Mouse (Mus musculus) limb, embryonic 13.5 days (tissue): ENCODE results near the gene Cdkl1. TPM values are rescaled to one million over a fixed set of nuclear protein-coding genes. Genes with fewer than 3 reads are reported as not detected.

Experiments used
- ATAC-seq: fragments of 200-750 bp; cut with Nextera tagmentation; 2 replicates; pipeline ENCODE4 v1.8.0; 2017; ENCODE audit warnings: low read depth, moderate number of reproducible peaks, moderate TSS enrichment; ENCODE audit not compliant: low FRiP score
- H3K27ac ChIP-seq: fragments of 300-500 bp; sonication (generic); 2 replicates; pipeline ENCODE4 v1.5.1; 2015; ENCODE audit warnings: inconsistent platforms, mild to moderate bottlenecking, moderate library complexity
- H3K27me3 ChIP-seq: fragments of 300-500 bp; sonication (generic); 2 replicates; pipeline ENCODE4 v1.6.1; 2015; ENCODE audit warnings: mild to moderate bottlenecking, inconsistent platforms
- H3K36me3 ChIP-seq: fragments of 300-500 bp; sonication (generic); 2 replicates; pipeline ENCODE4 v1.6.1; 2015; ENCODE audit warnings: inconsistent platforms, mild to moderate bottlenecking, moderate library complexity
- H3K4me1 ChIP-seq: fragments of 300-500 bp; sonication (generic); 2 replicates; pipeline ENCODE4 v1.6.1; 2015; ENCODE audit warnings: inconsistent platforms
- H3K4me2 ChIP-seq: fragments of 300-500 bp; sonication (generic); replicated peaks from 2 replicates; pipeline ENCODE4 v1.6.1; 2015; ENCODE audit warnings: inconsistent platforms, mild to moderate bottlenecking, moderate library complexity
- H3K4me3 ChIP-seq: fragments of 300-500 bp; sonication (generic); 2 replicates; pipeline ENCODE4 v1.5.1; 2015; ENCODE audit warnings: moderate library complexity, mild to moderate bottlenecking, inconsistent platforms
- H3K9ac ChIP-seq: fragments of 300-500 bp; sonication (generic); 2 replicates; pipeline ENCODE4 v1.6.1; 2015; ENCODE audit warnings: mild to moderate bottlenecking, inconsistent platforms
- H3K9me3 ChIP-seq: fragments of 300-500 bp; sonication (generic); 2 replicates; pipeline ENCODE4 v1.6.1; 2016; ENCODE audit warnings: inconsistent platforms
- WGBS: fragments of 180-500 bp; shearing (Covaris S2); methylation state at CpG from one replicate; pipeline ENCODE4 v1.1.7; 2015; 5-methylcytosine and 5-hydroxymethylcytosine counted together
- microRNA counts: library from miRNA; unstranded; fragments of <30 nt; microRNA quantifications from one replicate; lab custom pipeline; 2016
- microRNA-seq: library from miRNA; unstranded; fragments of <30 nt; microRNA quantifications from one replicate; pipeline ENCODE4, GENCODE M21; 2016
- polyA plus RNA-seq: library from polyadenylated mRNA; unstranded; fragments of >200 nt; fragmentation: Nextera tagmentation; extraction: Ambion mirVana; gene quantifications from 2 replicates; pipeline ENCODE4 v1.2.1, GENCODE M21; 2015

Cdkl1 gene
- polyA plus RNA-seq, 1 experiment from 2014 or later = 1.2 TPM

GRCm38 (mm10) chr12:69729246-69729645, 61.8 kb downstream of the Cdkl1 start:
- H3K4me3 ChIP-seq = no peak overlapping the region
- H3K4me2 ChIP-seq = no peak overlapping the region
- no peaks in the 10 kb centered on the region for H3K36me3 ChIP-seq
- H3K9ac ChIP-seq = no peak overlapping the region
- H3K27me3 ChIP-seq = no peaks in the 10 kb centered on the region
- H3K27ac ChIP-seq = no peak overlapping the region
- ATAC-seq = no peak
- 93% methylated on average over 1 of the region's 1 CpGs for WGBS
- peaks cover 8% of the 10 kb centered on the region for H3K4me1 ChIP-seq
- no peaks in the 10 kb centered on the region for H3K9me3 ChIP-seq

GRCm38 (mm10) chr12:69724711-69725460, 66.2 kb downstream of the Cdkl1 start, which contains the start of the genes L2hgdh and Atp5s:
TSS of gene L2hgdh (minus strand) at chr12:69724873.
TSS of gene Atp5s (plus strand) at chr12:69724950.
- peak within 1 kb of the TSS; percentile 78 for H3K4me3 ChIP-seq
- H3K4me1 ChIP-seq = peaks cover 18% of the 10 kb centered on the region
- peak; percentile 96 for ATAC-seq
- H3K9me3 ChIP-seq = peaks cover 3% of the 10 kb centered on the region
- H3K27me3 ChIP-seq = no peaks in the 10 kb centered on the region
- H3K36me3 ChIP-seq = peaks cover 14% of the 10 kb centered on the region
- H3K4me2 ChIP-seq = peak within 1 kb of the TSS; percentile 87
- peak within 1 kb of the TSS; percentile 78 for H3K27ac ChIP-seq
- H3K9ac ChIP-seq = peak within 1 kb of the TSS; percentile 79
- WGBS = under 1% methylated on average over 60 of the region's 60 CpGs

- peak overlapping the region; percentile 78 for H3K4me3 ChIP-seq
- WGBS = 1% methylated on average over 23 of the region's 24 CpGs
Measured at GRCm38 (mm10) chr12:69724018-69724710, 66.9 kb downstream of the Cdkl1 start.

GRCm38 (mm10) chr12:69723376-69723775, 67.7 kb downstream of the Cdkl1 start:
- no peak for ATAC-seq
- Histone ChIP-seq H3K27ac (no peak overlapping the region), H3K27me3 (no peaks in the 10 kb centered on the region), H3K9ac (peak overlapping the region; percentile 79; the same call in 1 of the 2 replicates), H3K4me1 (peaks cover 18% of the 10 kb centered on the region), H3K36me3 (peaks cover 29% of the 10 kb centered on the region), H3K4me3 (peak overlapping the region; percentile 78; the same call in 1 of the 2 replicates), H3K9me3 (peaks cover 14% of the 10 kb centered on the region), H3K4me2 (peak overlapping the region; percentile 87)
- 66% methylated on average over 2 of the region's 2 CpGs for WGBS

More at GRCm38 (mm10) chr12:69724018-69724710, 66.9 kb downstream of the Cdkl1 start:
- H3K9ac ChIP-seq = peak overlapping the region; percentile 79
- H3K27ac ChIP-seq = no peak overlapping the region
- no peaks in the 10 kb centered on the region for H3K27me3 ChIP-seq
- H3K9me3 ChIP-seq = peaks cover 10% of the 10 kb centered on the region
- H3K4me2 ChIP-seq = peak overlapping the region; percentile 87
- peaks cover 22% of the 10 kb centered on the region for H3K36me3 ChIP-seq
- peak; percentile 33 for ATAC-seq
- peaks cover 18% of the 10 kb centered on the region for H3K4me1 ChIP-seq

- Histone ChIP-seq H3K4me1 (peaks cover 18% of the 10 kb centered on the region), H3K27me3 (no peaks in the 10 kb centered on the region), H3K4me2 (no peak overlapping the region), H3K4me3 (no peak overlapping the region), H3K9me3 (peaks cover 17% of the 10 kb centered on the region), H3K36me3 (peaks cover 34% of the 10 kb centered on the region), H3K27ac (no peak overlapping the region), H3K9ac (no peak overlapping the region)
- WGBS = 81% methylated on average over 3 of the region's 3 CpGs
- no peak for ATAC-seq
Measured at GRCm38 (mm10) chr12:69722857-69723256, 68.2 kb downstream of the Cdkl1 start.

- Histone ChIP-seq H3K27ac (no peak overlapping the region), H3K4me3 (no peak overlapping the region), H3K9me3 (peaks cover 9% of the 10 kb centered on the region), H3K4me1 (no peaks in the 10 kb centered on the region), H3K36me3 (peaks cover 22% of the 10 kb centered on the region), H3K4me2 (no peak overlapping the region), H3K27me3 (no peaks in the 10 kb centered on the region), H3K9ac (no peak overlapping the region)
- no peak for ATAC-seq
Measured at GRCm38 (mm10) chr12:69713628-69714027, 77.4 kb downstream of the Cdkl1 start.

- Histone ChIP-seq H3K27ac (no peak overlapping the region), H3K27me3 (no peaks in the 10 kb centered on the region), H3K9ac (no peak overlapping the region), H3K4me1 (no peaks in the 10 kb centered on the region), H3K4me2 (no peak overlapping the region), H3K9me3 (no peaks in the 10 kb centered on the region), H3K36me3 (peaks cover 18% of the 10 kb centered on the region), H3K4me3 (no peak overlapping the region)
- ATAC-seq = no peak
- 83% methylated on average over 11 of the region's 11 CpGs for WGBS
Measured at GRCm38 (mm10) chr12:69704799-69705458, 86.1 kb downstream of the Cdkl1 start.

- WGBS = 82% methylated on average over 6 of the region's 6 CpGs
- peak; percentile 40 for ATAC-seq
Measured at GRCm38 (mm10) chr12:69698352-69698751, 92.7 kb downstream of the Cdkl1 start.

More at GRCm38 (mm10) chr12:69698352-69698751, 92.7 kb downstream of the Cdkl1 start:
- H3K36me3 ChIP-seq = peaks cover 38% of the 10 kb centered on the region
- H3K4me1 ChIP-seq = no peaks in the 10 kb centered on the region
- no peak overlapping the region for H3K27ac ChIP-seq
- H3K27me3 ChIP-seq = no peaks in the 10 kb centered on the region
- no peak overlapping the region for H3K4me2 ChIP-seq
- no peak overlapping the region for H3K9ac ChIP-seq
- H3K4me3 ChIP-seq = no peak overlapping the region
- no peaks in the 10 kb centered on the region for H3K9me3 ChIP-seq

MicroRNAs encoded within 50 kb of the gene (microRNA counts, 519-probe panel; counts per million panel counts)
- microRNA mmu-miR-681 (lab: Ali Mortazavi, UCI) = not detected

Small RNA genes within 50 kb of the gene (microRNA-seq; reads per million reads assigned to microRNA genes)
- gene Mir681 = not detected

Other genes with a start within 250 kb of the Cdkl1 start
- 32.1 and 34.0 TPM in 2 replicates for gene Vcpkmt, start 208.2 kb downstream of the Cdkl1 start, polyA plus RNA-seq
- 11.3 and 12.6 TPM in 2 replicates for gene Sos2, start 109.4 kb downstream of the Cdkl1 start, polyA plus RNA-seq
- gene L2hgdh, start 66.4 kb downstream of the Cdkl1 start, polyA plus RNA-seq = 17.8 and 20.1 TPM in 2 replicates
- gene Atp5s, start 66.3 kb downstream of the Cdkl1 start, polyA plus RNA-seq = 30.5 and 37.3 TPM in 2 replicates
- gene Atl1, start 101.3 kb upstream of the Cdkl1 start, polyA plus RNA-seq = 6.1 and 7.1 TPM in 2 replicates
- gene Map4k5, start 101.9 kb upstream of the Cdkl1 start, polyA plus RNA-seq = 40.5 and 41.3 TPM in 2 replicates
- gene Sav1, start 195.7 kb upstream of the Cdkl1 start, polyA plus RNA-seq = 8.6 and 8.8 TPM in 2 replicates